Mouse (Mus musculus) MEL (cell line): ENCODE data around the gene Olfr554. TPM values are rescaled to one million over a fixed set of nuclear protein-coding genes. Genes with fewer than 3 reads are reported as not detected.
A peak's percentile ranks its signal among the peaks of the same experiment; 100 is the strongest.

ENCODE experiments used
- DNase-seq: peaks from one replicate; pipeline ENCODE4 v3.0.0; 2011; ENCODE audit warnings: low read depth, low spot score
- H3K27ac ChIP-seq: 2 replicates; pipeline ENCODE4 v1.5.1; 2012; ENCODE audit warnings: low read depth, mild to moderate bottlenecking, control low read depth, low read length, moderate library complexity; ENCODE audit not compliant: control insufficient read depth
- H3K27me3 ChIP-seq, 2 experiments: fragments of 150-350 bp in 1 of 2; sonication (generic) in 1 of 2; 2 replicates each; pipeline ENCODE4 v1.6.1; 2012; ENCODE audit warnings: low read length in 2 of 2, mild to moderate bottlenecking in 2 of 2, improper control_type of control experiment in 1 of 2, moderate library complexity in 1 of 2; ENCODE audit not compliant: insufficient read depth in 2 of 2, control insufficient read depth in 1 of 2
- H3K36me3 ChIP-seq, 2 experiments: 2 replicates each; pipeline ENCODE4 v1.6.1; 2012 to 2014; ENCODE audit warnings: low read length in 2 of 2, improper control_type of control experiment in 1 of 2, inconsistent platforms in 1 of 2, mild to moderate bottlenecking in 1 of 2; ENCODE audit not compliant: insufficient read depth in 2 of 2, control insufficient read depth in 1 of 2
- H3K4me1 ChIP-seq, 2 experiments: fragments of 150-350 bp in 1 of 2; sonication (generic) in 1 of 2; 2 replicates each; pipeline ENCODE4 v1.6.1; 2012; ENCODE audit warnings: low read length in 2 of 2, improper control_type of control experiment in 1 of 2, mild to moderate bottlenecking in 1 of 2; ENCODE audit not compliant: insufficient read depth in 2 of 2, control insufficient read depth in 1 of 2
- H3K4me3 ChIP-seq, 2 experiments: fragments of 150-350 bp in 1 of 2; sonication (generic) in 1 of 2; 2 replicates each; pipeline ENCODE4 v1.5.1; 2012; ENCODE audit warnings: low read depth in 2 of 2, low read length in 2 of 2, mild to moderate bottlenecking in 2 of 2, moderate library complexity in 2 of 2, control low read depth in 1 of 2, improper control_type of control experiment in 1 of 2; ENCODE audit not compliant: control insufficient read depth in 1 of 2, insufficient read depth in 1 of 2
- H3K79me2 ChIP-seq: 2 replicates; pipeline ENCODE4 v1.6.1; 2012; ENCODE audit warnings: mild to moderate bottlenecking, low read length, moderate library complexity; ENCODE audit not compliant: control insufficient read depth, poor library complexity, insufficient read depth
- H3K9ac ChIP-seq: 2 replicates; pipeline ENCODE4 v1.6.1; 2012; ENCODE audit warnings: low read depth, mild to moderate bottlenecking, control low read depth, low read length, moderate library complexity; ENCODE audit not compliant: control insufficient read depth, poor library complexity, severe bottlenecking
- H3K9me3 ChIP-seq: fragments of 150-350 bp; sonication (generic); replicated peaks from 2 replicates; pipeline ENCODE4 v1.6.1; 2012; ENCODE audit warnings: mild to moderate bottlenecking, low read length, improper control_type of control experiment, moderate library complexity; ENCODE audit not compliant: insufficient read depth
- ELF1 ChIP-seq: IDR thresholded peaks from 2 replicates; pipeline ENCODE4 v1.6.1; 2014; ENCODE audit warnings: low read depth, mild to moderate bottlenecking, inconsistent platforms, low read length, improper control_type of control experiment, moderate library complexity
- GATA1 ChIP-seq: IDR thresholded peaks from 2 replicates; pipeline ENCODE4 v1.6.1; 2011; ENCODE audit warnings: low read depth, low read length, improper control_type of control experiment
- MAX ChIP-seq: IDR thresholded peaks from 2 replicates; pipeline ENCODE4 v1.6.1; 2011; ENCODE audit warnings: low read length, improper control_type of control experiment
- MAZ ChIP-seq: IDR thresholded peaks from 2 replicates; pipeline ENCODE4 v1.6.1; 2012; ENCODE audit warnings: low read depth, mild to moderate bottlenecking, inconsistent platforms, low read length, improper control_type of control experiment
- MEF2A ChIP-seq: IDR thresholded peaks from 2 replicates; pipeline ENCODE4 v1.6.1; 2014; ENCODE audit warnings: low read depth, mild to moderate bottlenecking, inconsistent platforms, low read length, improper control_type of control experiment; ENCODE audit not compliant: poor library complexity, insufficient replicate concordance, severe bottlenecking; ENCODE audit errors: extremely low read depth
- MXI1 ChIP-seq: IDR thresholded peaks from 2 replicates; pipeline ENCODE4 v1.6.1; 2011; ENCODE audit warnings: mild to moderate bottlenecking, low read depth, low read length, improper control_type of control experiment
- NELFE ChIP-seq: IDR thresholded peaks from 2 replicates; pipeline ENCODE4 v1.6.1; 2011; ENCODE audit warnings: low read depth, low read length, improper control_type of control experiment
- POLR2AphosphoS5 ChIP-seq: IDR thresholded peaks from 2 replicates; pipeline ENCODE4 v1.6.1; 2012; ENCODE audit warnings: low read depth, borderline replicate concordance, mild to moderate bottlenecking, inconsistent platforms, low read length, moderate library complexity, mixed read lengths
- RAD21 ChIP-seq: IDR thresholded peaks from 2 replicates; pipeline ENCODE4 v1.6.1; 2011; ENCODE audit warnings: mild to moderate bottlenecking, low read depth, low read length, improper control_type of control experiment
- RCOR1 ChIP-seq: IDR thresholded peaks from 2 replicates; pipeline ENCODE4 v1.6.1; 2012; ENCODE audit warnings: low read depth, mild to moderate bottlenecking, inconsistent platforms, low read length, improper control_type of control experiment
- SMC3 ChIP-seq: IDR thresholded peaks from 2 replicates; pipeline ENCODE4 v1.6.1; 2011; ENCODE audit warnings: low read depth, low read length, improper control_type of control experiment
- TAL1 ChIP-seq: IDR thresholded peaks from 2 replicates; pipeline ENCODE4 v1.6.1; 2012; ENCODE audit warnings: mild to moderate bottlenecking, inconsistent platforms, low read length, moderate library complexity, mixed read lengths
- UBTF ChIP-seq: IDR thresholded peaks from 2 replicates; pipeline ENCODE4 v1.6.1; 2012; ENCODE audit warnings: low read depth, mild to moderate bottlenecking, inconsistent platforms, low read length, improper control_type of control experiment, moderate library complexity, borderline replicate concordance; ENCODE audit not compliant: insufficient read depth
- ZC3H11A ChIP-seq: IDR thresholded peaks from 2 replicates; pipeline ENCODE4 v1.6.1; 2012; ENCODE audit warnings: low read depth, mild to moderate bottlenecking, inconsistent platforms, low read length, improper control_type of control experiment
- ZNF384 ChIP-seq: IDR thresholded peaks from 2 replicates; pipeline ENCODE4 v1.6.1; 2012; ENCODE audit warnings: low read depth, mild to moderate bottlenecking, inconsistent platforms, low read length, improper control_type of control experiment
- polyA plus RNA-seq, 2 experiments: library from polyadenylated mRNA; stranded (reverse) in 1 of 2; unstranded in 1 of 2; fragments of >175 nt in 1 of 2; fragments of >200 nt in 1 of 2; gene quantifications; 2 replicates each; pipeline versions ENCODE4 v1.2.1 to v1.2.4; 2012; ENCODE audit warnings: low replicate concordance in 2 of 2, low read depth in 1 of 2; ENCODE audit not compliant: insufficient read length in 2 of 2, insufficient read depth in 1 of 2, missing spikeins in 1 of 2
- total RNA-seq: library from RNA; depleted of rRNA; stranded (reverse); fragments of 300-350 nt; gene quantifications from 2 replicates; pipeline ENCODE4 v1.2.3, GENCODE M21; 2012

Olfr554 gene
- total and polyA plus RNA-seq, 3 experiments, result not detected

- no peaks in the 10 kb centered on the region for H3K36me3 ChIP-seq
- no peak for DNase-seq
- TF ChIP-seq POLR2AphosphoS5, result no peak
- no peak for TF ChIP-seq UBTF
- no peak for TF ChIP-seq MXI1
- TF ChIP-seq MEF2A, result no peak
- no peak for TF ChIP-seq SMC3
- no peak for TF ChIP-seq MAZ
- TF ChIP-seq ELF1, result no peak
- TF ChIP-seq ZC3H11A, result no peak
- no peak for TF ChIP-seq GATA1
- no peak for TF ChIP-seq NELFE
- no peak for TF ChIP-seq MAX
- no peak within 1 kb of the TSS for H3K4me3 ChIP-seq
- H3K9ac ChIP-seq, result no peak within 1 kb of the TSS
- no peak within 1 kb of the TSS for H3K27ac ChIP-seq
- no peaks in the 10 kb centered on the region for H3K79me2 ChIP-seq
- no peaks in the 10 kb centered on the region for H3K4me1 ChIP-seq
- H3K9me3 ChIP-seq, result no peaks in the 10 kb centered on the region
- H3K27me3 ChIP-seq, result no peaks in the 10 kb centered on the region; a peak in 1 of 4 replicates
Measured at GRCm38 (mm10) chr7:102597378-102598031, 40.7 kb upstream of the Olfr554 start, which contains the start of gene Olfr552. Gene Olfr552, plus strand, starts transcription at chr7:102597770.

DNA sequence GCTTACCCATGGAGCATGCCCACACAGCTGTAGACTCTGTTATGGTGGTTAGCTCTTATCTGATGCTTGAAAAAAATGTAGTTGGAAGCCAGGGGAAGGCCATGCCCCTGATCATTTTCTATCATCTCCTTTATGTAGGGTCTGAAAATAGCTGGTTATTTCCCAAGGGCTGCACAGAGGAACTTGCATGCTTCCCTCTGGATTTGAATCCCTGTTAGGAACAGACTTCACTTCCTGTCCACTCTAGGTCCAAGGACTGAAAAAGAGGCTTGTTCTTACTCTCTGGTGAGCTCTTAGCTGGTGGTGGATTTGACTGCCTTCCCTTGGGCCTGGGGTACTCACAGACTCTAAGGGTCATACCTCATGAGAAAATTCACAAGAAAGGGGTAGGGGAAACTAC, 20.1 kb upstream of the Olfr554 start, which contains the start of gene Olfr553:
Gene Olfr553, minus strand, starts transcription at position 101 of the 400 bp plus-strand sequence.
- Histone ChIP-seq H3K27ac (no peak within 1 kb of the TSS), H3K9ac (no peak within 1 kb of the TSS), H3K79me2 (no peaks in the 10 kb centered on the region), H3K9me3 (no peaks in the 10 kb centered on the region), H3K4me3 (no peak within 1 kb of the TSS), H3K36me3 (no peaks in the 10 kb centered on the region), H3K27me3 (no peaks in the 10 kb centered on the region; a peak in 2 of 4 replicates), H3K4me1 (no peaks in the 10 kb centered on the region)
- DNase-seq, result no peak
- no peak for TF ChIP-seq POLR2AphosphoS5
- TF ChIP-seq MAX, result no peak
- TF ChIP-seq RAD21, result no peak
- TF ChIP-seq RCOR1, result no peak
- 0 out of 2 replicates have a peak, but pooled peaks have one; percentile 18 for TF ChIP-seq ZNF384
- no peak for TF ChIP-seq ZC3H11A
- TF ChIP-seq TAL1, result no peak
